Mouse (Mus musculus): ENCODE measurements around the gene Ebf1. TPM values are rescaled to one million over a fixed set of nuclear protein-coding genes. Genes with fewer than 3 reads are reported as not detected.

The Ebf1 gene
- polyA plus RNA-seq, 1 experiment from 2014 or later: 7.6 TPM

- 29% methylated on average over 21 of the region's 21 CpGs for WGBS
- peak; percentile 56 for DNase-seq (ENCODE audit: low spot score)
- H3K27ac ChIP-seq: peak overlapping the region; percentile 52; the same call in 1 of the 2 replicates
- peaks cover 40% of the 10 kb centered on the region for H3K4me1 ChIP-seq
- no peaks in the 10 kb centered on the region for H3K27me3 ChIP-seq (ENCODE audit: insufficient read depth, poor library complexity, severe bottlenecking)
- H3K4me3 ChIP-seq: no peak overlapping the region
- H3K36me3 ChIP-seq: no peaks in the 10 kb centered on the region
- H3K9me3 ChIP-seq: no peaks in the 10 kb centered on the region
Observed at GRCm38 (mm10) chr11:44685911-44686361, 68.8 kb downstream of the Ebf1 start.

- Histone ChIP-seq H3K9me3 (no peaks in the 10 kb centered on the region), H3K4me3 (no peak overlapping the region), H3K27me3 (ENCODE audit: insufficient read depth, poor library complexity, severe bottlenecking) (no peaks in the 10 kb centered on the region), H3K36me3 (no peaks in the 10 kb centered on the region), H3K27ac (no peak overlapping the region), H3K4me1 (peaks cover 36% of the 10 kb centered on the region)
- peak; percentile 27 for DNase-seq (ENCODE audit: low spot score)
- 77% methylated on average over 12 of the region's 12 CpGs for WGBS
Observed at GRCm38 (mm10) chr11:44686378-44686777, 69.3 kb downstream of the Ebf1 start.

- H3K36me3 ChIP-seq: no peaks in the 10 kb centered on the region
- H3K27me3 ChIP-seq (ENCODE audit: insufficient read depth, poor library complexity, severe bottlenecking): no peaks in the 10 kb centered on the region
- DNase-seq (ENCODE audit: low spot score): no peak
- H3K4me1 ChIP-seq: peaks cover 26% of the 10 kb centered on the region
- H3K27ac ChIP-seq: no peak overlapping the region
- no peaks in the 10 kb centered on the region for H3K9me3 ChIP-seq
- no peak overlapping the region for H3K4me3 ChIP-seq
- WGBS: 63% methylated on average over 3 of the region's 3 CpGs
Observed at GRCm38 (mm10) chr11:44688542-44688941, 71.4 kb downstream of the Ebf1 start.

GRCm38 (mm10) chr11:44689571-44690264, 72.6 kb downstream of the Ebf1 start:
- 73% methylated on average over 7 of the region's 7 CpGs for WGBS

GRCm38 (mm10) chr11:44690265-44690572, 73.1 kb downstream of the Ebf1 start:
- Histone ChIP-seq H3K27me3 (ENCODE audit: insufficient read depth, poor library complexity, severe bottlenecking) (no peaks in the 10 kb centered on the region), H3K36me3 (no peaks in the 10 kb centered on the region), H3K4me1 (peaks cover 17% of the 10 kb centered on the region; the same call in 1 of the 2 replicates), H3K27ac (no peak overlapping the region), H3K4me3 (no peak overlapping the region), H3K9me3 (no peaks in the 10 kb centered on the region)
- 76% methylated on average over 5 of the region's 5 CpGs for WGBS
- DNase-seq (ENCODE audit: low spot score): peak; percentile 53

More at GRCm38 (mm10) chr11:44689571-44690264, 72.6 kb downstream of the Ebf1 start:
- Histone ChIP-seq H3K27ac (no peak overlapping the region), H3K4me3 (no peak overlapping the region), H3K4me1 (peaks cover 21% of the 10 kb centered on the region), H3K36me3 (no peaks in the 10 kb centered on the region), H3K27me3 (ENCODE audit: insufficient read depth, poor library complexity, severe bottlenecking) (no peaks in the 10 kb centered on the region), H3K9me3 (no peaks in the 10 kb centered on the region)
- DNase-seq (ENCODE audit: low spot score): peak; percentile 25

GRCm38 (mm10) chr11:44695416-44695815, 78.3 kb downstream of the Ebf1 start:
- peak; percentile 51 for DNase-seq (ENCODE audit: low spot score)
- H3K4me3 ChIP-seq: no peak overlapping the region
- no peaks in the 10 kb centered on the region for H3K36me3 ChIP-seq
- peaks cover 10% of the 10 kb centered on the region; the same call in 1 of the 2 replicates for H3K4me1 ChIP-seq
- WGBS: 92% methylated on average over 9 of the region's 9 CpGs
- no peaks in the 10 kb centered on the region for H3K9me3 ChIP-seq
- H3K27me3 ChIP-seq (ENCODE audit: insufficient read depth, poor library complexity, severe bottlenecking): no peaks in the 10 kb centered on the region
- no peak overlapping the region for H3K27ac ChIP-seq

GRCm38 (mm10) chr11:44696539-44697201, 79.6 kb downstream of the Ebf1 start:
- peak; percentile 80 for DNase-seq (ENCODE audit: low spot score)
- H3K4me1 ChIP-seq: peaks cover 10% of the 10 kb centered on the region; the same call in 1 of the 2 replicates
- H3K9me3 ChIP-seq: no peaks in the 10 kb centered on the region
- no peaks in the 10 kb centered on the region for H3K36me3 ChIP-seq
- H3K27ac ChIP-seq: peak overlapping the region; percentile 71; the same call in 1 of the 2 replicates
- WGBS: 12% methylated on average over 16 of the region's 16 CpGs
- no peaks in the 10 kb centered on the region for H3K27me3 ChIP-seq (ENCODE audit: insufficient read depth, poor library complexity, severe bottlenecking)
- H3K4me3 ChIP-seq: peak overlapping the region; percentile 43

GRCm38 (mm10) chr11:44700181-44700580, 83.1 kb downstream of the Ebf1 start:
- Histone ChIP-seq H3K27ac (no peak overlapping the region), H3K4me1 (peaks cover 6% of the 10 kb centered on the region; the same call in 1 of the 2 replicates), H3K4me3 (no peak overlapping the region), H3K36me3 (no peaks in the 10 kb centered on the region), H3K27me3 (ENCODE audit: insufficient read depth, poor library complexity, severe bottlenecking) (no peaks in the 10 kb centered on the region), H3K9me3 (no peaks in the 10 kb centered on the region)
- DNase-seq (ENCODE audit: low spot score): peak; percentile 39
- WGBS: 68% methylated on average over 4 of the region's 4 CpGs

- Histone ChIP-seq H3K4me3 (no peak overlapping the region), H3K27ac (0 out of 2 replicates have a peak overlapping the region, but pooled peaks have one; percentile 42), H3K9me3 (no peaks in the 10 kb centered on the region), H3K4me1 (peaks cover 8% of the 10 kb centered on the region; the same call in 1 of the 2 replicates), H3K27me3 (ENCODE audit: insufficient read depth, poor library complexity, severe bottlenecking) (no peaks in the 10 kb centered on the region), H3K36me3 (no peaks in the 10 kb centered on the region)
- WGBS: 66% methylated on average over 11 of the region's 11 CpGs
- DNase-seq (ENCODE audit: low spot score): peak; percentile 38
Observed at GRCm38 (mm10) chr11:44701221-44701810, 84.2 kb downstream of the Ebf1 start.

- no peak overlapping the region for H3K27ac ChIP-seq
- no peaks in the 10 kb centered on the region for H3K36me3 ChIP-seq
- no peaks in the 10 kb centered on the region for H3K27me3 ChIP-seq (ENCODE audit: insufficient read depth, poor library complexity, severe bottlenecking)
- no peak for DNase-seq (ENCODE audit: low spot score)
- no peak overlapping the region for H3K4me3 ChIP-seq
- WGBS: 62% methylated on average over 1 of the region's 1 CpGs
- no peaks in the 10 kb centered on the region for H3K9me3 ChIP-seq
- H3K4me1 ChIP-seq: peaks cover 8% of the 10 kb centered on the region; the same call in 1 of the 2 replicates
Observed at GRCm38 (mm10) chr11:44701864-44702263, 84.7 kb downstream of the Ebf1 start.

- no peak overlapping the region for H3K27ac ChIP-seq
- WGBS: 82% methylated on average over 8 of the region's 8 CpGs
- H3K4me3 ChIP-seq: no peak overlapping the region
- H3K27me3 ChIP-seq (ENCODE audit: insufficient read depth, poor library complexity, severe bottlenecking): no peaks in the 10 kb centered on the region
- no peaks in the 10 kb centered on the region for H3K36me3 ChIP-seq
- H3K4me1 ChIP-seq: peaks cover 14% of the 10 kb centered on the region; the same call in 1 of the 2 replicates
- peak; percentile 28 for DNase-seq (ENCODE audit: low spot score)
- H3K9me3 ChIP-seq: no peaks in the 10 kb centered on the region
Observed at GRCm38 (mm10) chr11:44702716-44703486, 85.8 kb downstream of the Ebf1 start.

- no peaks in the 10 kb centered on the region for H3K27me3 ChIP-seq (ENCODE audit: insufficient read depth, poor library complexity, severe bottlenecking)
- peak; percentile 67 for DNase-seq (ENCODE audit: low spot score)
- peaks cover 16% of the 10 kb centered on the region; the same call in 1 of the 2 replicates for H3K4me1 ChIP-seq
- no peak overlapping the region for H3K4me3 ChIP-seq
- H3K36me3 ChIP-seq: no peaks in the 10 kb centered on the region
- H3K9me3 ChIP-seq: no peaks in the 10 kb centered on the region
- H3K27ac ChIP-seq: no peak overlapping the region
- 85% methylated on average over 5 of the region's 5 CpGs for whole genome bisulfite sequencing
Observed at GRCm38 (mm10) chr11:44703951-44704350, 86.8 kb downstream of the Ebf1 start.

Data from heart, embryonic 10.5 days (tissue).